Mouse (Mus musculus): ENCODE results near the gene Adamts9.

Adamts9 gene

GRCm38 (mm10) chr6:92804254-92804971 is 138.9 kb downstream of the Adamts9 start:
- DNase-seq (ENCODE audit: low read depth) = no peak

GRCm38 (mm10) chr6:92803213-92803612 is 140.1 kb downstream of the Adamts9 start:
- DNase-seq (ENCODE audit: low read depth) = no peak

GRCm38 (mm10) chr6:92802421-92802820 is 140.9 kb downstream of the Adamts9 start:
- DNase-seq (ENCODE audit: low read depth) = no peak

GRCm38 (mm10) chr6:92801462-92801861 is 141.8 kb downstream of the Adamts9 start:
- no peak for DNase-seq (ENCODE audit: low read depth)

- DNase-seq (ENCODE audit: low read depth) = no peak
Measured at GRCm38 (mm10) chr6:92793804-92794203, 149.5 kb downstream of the Adamts9 start.

- DNase-seq (ENCODE audit: low read depth) = no peak
Measured at GRCm38 (mm10) chr6:92787376-92787712, 155.9 kb downstream of the Adamts9 start.

- no peak for DNase-seq (ENCODE audit: low read depth)
Measured at GRCm38 (mm10) chr6:92786701-92787375, 156.5 kb downstream of the Adamts9 start.

- no peak for DNase-seq (ENCODE audit: low read depth)
Measured at GRCm38 (mm10) chr6:92784782-92785181, 158.5 kb downstream of the Adamts9 start.

- no peak for DNase-seq (ENCODE audit: low read depth)
Measured at GRCm38 (mm10) chr6:92781446-92781845, 161.8 kb downstream of the Adamts9 start.

GRCm38 (mm10) chr6:92779935-92780205 is 163.4 kb downstream of the Adamts9 start:
- no peak for DNase-seq (ENCODE audit: low read depth)

GRCm38 (mm10) chr6:92779140-92779934 is 164.0 kb downstream of the Adamts9 start:
- DNase-seq (ENCODE audit: low read depth) = no peak

GRCm38 (mm10) chr6:92776356-92776755 is 166.9 kb downstream of the Adamts9 start:
- no peak for DNase-seq (ENCODE audit: low read depth)

GRCm38 (mm10) chr6:92762372-92762771 is 180.9 kb downstream of the Adamts9 start:
- DNase-seq (ENCODE audit: low read depth) = no peak

- no peak for DNase-seq (ENCODE audit: low read depth)
Measured at GRCm38 (mm10) chr6:92759616-92760015, 183.7 kb downstream of the Adamts9 start.

- no peak for DNase-seq (ENCODE audit: low read depth)
Measured at GRCm38 (mm10) chr6:92755826-92756225, 187.5 kb downstream of the Adamts9 start.

GRCm38 (mm10) chr6:92752737-92753136 is 190.6 kb downstream of the Adamts9 start:
- DNase-seq (ENCODE audit: low read depth) = no peak

- DNase-seq (ENCODE audit: low read depth) = no peak
Measured at GRCm38 (mm10) chr6:92749420-92749819, 193.9 kb downstream of the Adamts9 start.

GRCm38 (mm10) chr6:92743605-92744004 is 199.7 kb downstream of the Adamts9 start:
- no peak for DNase-seq (ENCODE audit: low read depth)

GRCm38 (mm10) chr6:92737116-92737515 is 206.2 kb downstream of the Adamts9 start:
- no peak for DNase-seq (ENCODE audit: low read depth)

GRCm38 (mm10) chr6:92733651-92734050 is 209.6 kb downstream of the Adamts9 start:
- no peak for DNase-seq (ENCODE audit: low read depth)

GRCm38 (mm10) chr6:92728514-92728913 is 214.8 kb downstream of the Adamts9 start:
- DNase-seq (ENCODE audit: low read depth) = no peak

- peak; percentile 3 for DNase-seq (ENCODE audit: low read depth)
Measured at GRCm38 (mm10) chr6:92728084-92728483, 215.2 kb downstream of the Adamts9 start.

GRCm38 (mm10) chr6:92727351-92727986 is 215.8 kb downstream of the Adamts9 start:
- DNase-seq (ENCODE audit: low read depth) = no peak

All from naive thymus-derived CD4-positive, alpha-beta T cell, adult 2 months (primary cell).